Mouse (Mus musculus): ENCODE results near the gene Rrp9.

Rrp9 gene

GRCm38 (mm10) chr9:106457163-106457559 lies 18.6 kb upstream of the Rrp9 start:
- DNase-seq (ENCODE audit: low spot score): no peak

- DNase-seq (ENCODE audit: low spot score): no peak
These were observed 17.8 kb upstream of the Rrp9 start for GRCm38 (mm10) chr9:106457920-106458319.

GRCm38 (mm10) chr9:106459946-106460345 lies 15.8 kb upstream of the Rrp9 start:
- DNase-seq (ENCODE audit: low spot score): no peak

- peak; percentile 26 for DNase-seq (ENCODE audit: low spot score)
These were observed 15.2 kb upstream of the Rrp9 start for GRCm38 (mm10) chr9:106460401-106461025.

GRCm38 (mm10) chr9:106461026-106461415 lies 14.7 kb upstream of the Rrp9 start:
- DNase-seq (ENCODE audit: low spot score): no peak

GRCm38 (mm10) chr9:106461641-106462429 lies 13.9 kb upstream of the Rrp9 start:
- DNase-seq (ENCODE audit: low spot score): no peak

- no peak for DNase-seq (ENCODE audit: low spot score)
These were observed 13.3 kb upstream of the Rrp9 start for GRCm38 (mm10) chr9:106462430-106462800.

GRCm38 (mm10) chr9:106463122-106464063 lies 12.4 kb upstream of the Rrp9 start:
- no peak for DNase-seq (ENCODE audit: low spot score)

- DNase-seq (ENCODE audit: low spot score): no peak
These were observed 10.8 kb upstream of the Rrp9 start for GRCm38 (mm10) chr9:106464751-106465541.

- no peak for DNase-seq (ENCODE audit: low spot score)
These were observed 10.1 kb upstream of the Rrp9 start, which contains the start of gene Gpr62 for GRCm38 (mm10) chr9:106465571-106466200. Gpr62 (minus strand) TSS chr9:106465938.

GRCm38 (mm10) chr9:106466721-106467120 lies 9.0 kb upstream of the Rrp9 start:
- DNase-seq (ENCODE audit: low spot score): no peak

GRCm38 (mm10) chr9:106467746-106468145 lies 8.0 kb upstream of the Rrp9 start:
- no peak for DNase-seq (ENCODE audit: low spot score)

- DNase-seq (ENCODE audit: low spot score): no peak
These were observed 6.4 kb upstream of the Rrp9 start for GRCm38 (mm10) chr9:106469317-106469716.

GRCm38 (mm10) chr9:106469776-106470175 lies 6.0 kb upstream of the Rrp9 start:
- DNase-seq (ENCODE audit: low spot score): no peak

GRCm38 (mm10) chr9:106470991-106471750 lies 4.6 kb upstream of the Rrp9 start:
- no peak for DNase-seq (ENCODE audit: low spot score)

GRCm38 (mm10) chr9:106471892-106472291 lies 3.9 kb upstream of the Rrp9 start:
- peak; percentile 87 for DNase-seq (ENCODE audit: low spot score)

GRCm38 (mm10) chr9:106472321-106472720 lies 3.4 kb upstream of the Rrp9 start:
- no peak for DNase-seq (ENCODE audit: low spot score)

- DNase-seq (ENCODE audit: low spot score): no peak
These were observed 2.5 kb upstream of the Rrp9 start for GRCm38 (mm10) chr9:106473081-106473752.

GRCm38 (mm10) chr9:106473753-106474105 lies 2.0 kb upstream of the Rrp9 start:
- DNase-seq (ENCODE audit: low spot score): no peak

- DNase-seq (ENCODE audit: low spot score): peak; percentile 57
These were observed 1.3 kb upstream of the Rrp9 start for GRCm38 (mm10) chr9:106474456-106474855.

Measured in testis, postnatal 14 days (tissue).